Mouse (Mus musculus) left cerebral cortex, postnatal 4 days (tissue): ENCODE data around the gene Sec22c. TPM values are rescaled to one million over a fixed set of nuclear protein-coding genes. Genes with fewer than 3 reads are reported as not detected.

Source experiments
- DNase-seq: peaks from one replicate; pipeline ENCODE4 v3.0.0-alpha.2; 2022
- intact Hi-C: fragments of 180-260 bp; cut with DNase I; formaldehyde crosslinking; loops from one replicate; pipeline ENCODE4 v1.15.1; 2025
- total RNA-seq, 2 experiments: library from RNA; stranded (reverse); gene quantifications; 2 replicates each; pipeline ENCODE4 v1.2.3; 2021

Sec22c gene
- total RNA-seq, 2 experiments from 2014 or later, result 38.7 to 40.7 TPM

DNA sequence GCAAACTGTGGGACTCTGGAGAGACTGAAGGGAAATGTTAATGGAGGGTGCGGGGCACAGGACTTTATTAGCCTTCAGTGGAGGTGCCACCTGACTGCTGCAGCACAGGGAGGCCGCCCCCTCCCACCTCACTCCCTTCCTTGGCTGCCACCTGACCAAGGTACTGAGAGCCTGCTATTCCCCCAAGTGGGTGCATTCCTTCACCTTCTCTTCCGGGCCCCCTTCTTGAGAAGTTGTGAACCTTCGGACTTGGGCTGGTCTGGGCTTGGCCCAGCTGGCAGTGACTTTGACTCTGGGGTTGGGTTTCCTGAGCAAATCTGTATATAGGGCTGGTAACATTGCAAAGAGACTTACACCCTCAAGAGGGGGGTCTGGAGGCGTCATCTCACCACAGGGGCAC lies 49.0 kb downstream of the Sec22c start:
- DNase-seq, result no peak
- intact Hi-C loops, result no loop called here

- no peak for DNase-seq
- intact Hi-C loops, result no loop called here
Observed at GRCm38 (mm10) chr9:121653668-121654067, 51.6 kb downstream of the Sec22c start.

DNA sequence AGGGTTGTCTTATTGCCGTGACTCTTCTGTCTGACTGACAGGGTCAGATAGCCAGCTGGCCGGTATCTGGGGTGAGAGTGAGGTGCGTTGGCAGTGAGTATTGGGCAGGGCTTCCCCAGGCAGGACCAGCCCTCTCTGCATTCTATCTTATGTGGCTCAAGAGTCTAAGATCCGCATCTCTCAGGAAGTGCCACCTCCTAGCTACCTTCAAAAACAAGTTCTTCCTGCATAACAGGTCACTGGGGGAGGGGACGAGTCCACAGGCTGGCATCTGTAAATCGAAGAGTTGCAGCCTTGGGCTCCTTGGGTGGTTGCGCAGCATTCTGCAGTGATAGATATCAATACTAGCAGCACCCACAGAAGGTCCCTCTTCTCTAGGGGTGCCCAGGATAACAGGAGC lies 58.3 kb downstream of the Sec22c start:
- no peak for DNase-seq
- intact Hi-C loops, result no loop called here

GRCm38 (mm10) chr9:121644855-121645254 lies 60.4 kb downstream of the Sec22c start:
- intact Hi-C loops, result no loop called here
- no peak for DNase-seq

- DNase-seq, result peak; percentile 85
- intact Hi-C loops, result no loop called here
Observed at GRCm38 (mm10) chr9:121642401-121643181, 62.7 kb downstream of the Sec22c start, which contains the start of gene Vipr1. Vipr1 (plus strand) TSS chr9:121642716.

DNA sequence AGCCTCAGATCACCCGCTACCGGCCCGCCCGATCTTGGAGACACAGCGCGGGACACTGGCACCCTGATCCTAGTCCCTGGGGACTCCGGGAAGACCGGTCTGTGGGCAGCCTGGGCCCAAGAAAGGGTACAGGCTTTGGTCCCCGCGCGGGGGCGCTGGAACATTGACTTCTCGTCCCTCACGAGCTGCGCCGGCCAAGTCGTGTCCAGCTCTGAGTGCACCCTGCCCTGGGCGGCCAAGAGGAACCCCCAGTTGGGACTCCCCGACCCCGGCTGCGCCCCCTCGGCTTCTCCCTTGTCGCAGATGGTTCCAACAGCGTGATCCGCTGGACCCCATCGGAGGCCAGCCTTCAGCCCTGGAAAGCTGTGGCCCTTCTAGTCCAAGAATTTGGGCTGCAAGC lies 63.3 kb downstream of the Sec22c start, which contains the start of gene Lyzl4:
Gene Lyzl4, minus strand, starts transcription at position 96 of the 400 bp plus-strand sequence.
- DNase-seq, result peak; percentile 93
- intact Hi-C loops, result no loop called here

- DNase-seq, result peak; percentile 21
- intact Hi-C loops, result no loop called here
Observed at GRCm38 (mm10) chr9:121641235-121641915, 63.9 kb downstream of the Sec22c start.

DNA sequence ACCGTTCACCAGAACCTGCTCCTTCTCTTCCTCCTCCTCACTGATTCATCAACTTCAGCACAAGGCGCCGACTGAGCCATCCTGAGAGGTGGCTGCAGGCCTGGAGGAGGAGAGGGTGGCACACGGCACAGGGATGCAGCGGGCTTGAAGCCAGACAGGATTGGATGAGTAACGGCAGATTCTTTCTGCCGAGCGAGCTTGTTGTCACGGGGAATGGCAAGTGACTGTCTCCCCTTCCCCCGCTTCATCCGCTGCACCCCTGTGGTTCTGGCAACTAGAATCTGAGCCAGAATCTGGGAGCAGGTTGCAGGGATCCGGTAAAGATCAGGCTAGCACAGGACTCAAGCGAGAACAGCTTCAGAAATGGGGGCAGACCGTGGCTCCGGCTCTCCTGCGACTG lies 65.5 kb downstream of the Sec22c start:
- DNase-seq, result peak; percentile 56
- intact Hi-C loops, result no loop called here

DNA sequence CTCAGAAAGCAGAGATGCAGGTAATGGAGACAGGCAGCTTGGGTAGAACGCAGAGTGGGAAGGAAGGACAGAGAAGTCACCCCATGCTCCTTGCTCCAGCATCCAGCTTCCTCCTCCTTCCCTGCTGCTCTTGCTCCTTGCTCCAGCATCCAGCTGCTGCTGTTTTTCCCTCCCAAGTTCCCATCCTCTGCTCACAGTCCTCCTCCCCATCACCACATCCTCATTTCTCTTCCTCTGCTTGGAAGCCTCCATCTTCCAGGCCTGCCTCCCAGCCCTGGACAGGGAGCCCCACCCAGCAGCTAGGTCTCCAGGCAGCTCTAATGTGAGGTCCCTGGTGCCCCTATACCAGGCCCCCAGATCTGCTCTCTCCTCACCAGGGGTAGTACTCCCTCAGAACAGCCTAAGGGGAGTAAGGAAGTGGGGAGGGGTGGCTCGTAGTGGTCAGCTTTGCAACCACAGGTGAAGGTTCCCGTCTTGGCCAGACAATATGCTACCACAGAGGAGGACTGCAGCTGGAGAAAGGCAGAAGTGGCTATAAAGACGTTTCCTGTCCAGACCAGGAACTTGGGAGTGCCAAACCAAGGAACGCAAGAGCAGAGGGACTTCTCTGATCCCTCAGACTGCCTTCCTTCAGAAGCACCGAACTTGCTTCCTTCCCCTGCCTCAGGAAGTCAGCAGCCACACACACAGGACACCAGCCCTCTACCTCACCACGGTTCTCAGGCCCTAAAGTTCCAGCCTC lies 69.3 kb downstream of the Sec22c start:
- no peak for DNase-seq
- intact Hi-C loops, result no loop called here

DNA sequence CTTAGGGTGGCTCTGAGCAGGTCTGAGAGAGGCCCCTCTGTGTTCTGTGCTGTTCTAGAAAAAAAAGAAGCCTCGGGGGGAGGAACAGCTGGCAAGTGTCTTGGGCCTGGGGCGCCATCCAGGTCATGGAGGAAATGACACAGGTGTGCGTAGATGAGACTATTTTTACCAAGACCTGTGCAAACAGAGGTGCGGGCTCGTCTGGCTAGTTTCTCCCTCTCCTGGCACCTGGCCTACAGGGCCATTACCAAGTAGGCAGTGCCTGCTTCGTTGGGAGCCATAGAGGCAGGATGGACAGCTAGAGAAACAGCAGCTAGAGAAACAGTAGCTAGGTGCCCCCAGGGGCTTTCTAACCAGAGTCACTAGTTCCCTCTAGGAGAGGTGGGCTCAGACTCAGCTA lies 72.0 kb downstream of the Sec22c start:
- no peak for DNase-seq
- intact Hi-C loops, result no loop called here

DNA sequence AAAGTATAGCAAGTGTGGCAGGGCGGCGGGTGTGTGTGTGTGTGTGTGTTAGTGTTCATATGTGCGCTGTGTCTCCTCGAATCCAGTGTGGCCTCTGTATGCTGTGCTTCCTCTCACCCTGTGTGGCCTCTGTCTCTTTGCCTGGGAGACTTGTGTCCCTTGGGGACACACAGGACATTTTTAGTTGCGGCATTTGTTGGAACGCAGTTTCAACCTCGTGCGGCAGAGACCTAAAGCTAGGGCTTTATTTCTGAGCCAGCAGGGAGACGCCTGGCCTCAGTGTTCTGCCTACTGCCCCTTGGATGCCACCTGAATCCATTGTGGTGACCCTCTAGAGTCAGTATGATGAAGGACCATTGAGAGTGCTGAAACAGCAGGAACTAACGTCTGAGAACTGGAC lies 72.4 kb downstream of the Sec22c start:
- intact Hi-C loops, result no loop called here
- DNase-seq, result no peak

- intact Hi-C loops, result no loop called here
- DNase-seq, result no peak
Observed at GRCm38 (mm10) chr9:121631946-121632345, 73.3 kb downstream of the Sec22c start.

GRCm38 (mm10) chr9:121630627-121631026 lies 74.7 kb downstream of the Sec22c start:
- DNase-seq, result no peak

More at GRCm38 (mm10) chr9:121630627-121631026, 74.7 kb downstream of the Sec22c start:
- intact Hi-C loops, result no loop called here

Other genes starting within 250 kb of the Sec22c start
- 100 to 1,000 TPM; 175 to 187 TPM for gene Cck, start 209.8 kb downstream of the Sec22c start, total RNA-seq
- gene Lyzl4, start 63.4 kb downstream of the Sec22c start, total RNA-seq, result under 1 TPM; 0.42 to 0.98 TPM
- 1 to 10 TPM; 3.1 to 5.5 TPM for gene Vipr1, start 62.8 kb downstream of the Sec22c start, total RNA-seq
- gene Ss18l2, start 4.8 kb upstream of the Sec22c start, total RNA-seq, result 10 to 100 TPM; 60.1 to 60.6 TPM
- 100 to 1,000 TPM; 145 to 152 TPM for gene Nktr, start 13.7 kb upstream of the Sec22c start, total RNA-seq
- 10 to 100 TPM; 87.2 to 91.9 TPM for gene Zfp651, start 53.8 kb upstream of the Sec22c start, total RNA-seq
- gene Klhl40, start 72.1 kb upstream of the Sec22c start, total RNA-seq, result 1 to 10 TPM; 1.3 TPM
- gene Hhatl, start 87.0 kb upstream of the Sec22c start, total RNA-seq, result under 1 TPM in 1 of 2 experiments, not detected in 1; 0.93 TPM
- gene Ccdc13, start 134.0 kb upstream of the Sec22c start, total RNA-seq, result 1 to 10 TPM; 3.9 to 4.3 TPM
- 10 to 100 TPM; 55.9 to 58.7 TPM for gene Higd1a, start 152.9 kb upstream of the Sec22c start, total RNA-seq
- gene Ackr2, start 192.9 kb upstream of the Sec22c start, total RNA-seq, result 1 to 10 TPM; 1.7 to 4.3 TPM
- not detected for gene Cyp8b1, start 210.8 kb upstream of the Sec22c start, total RNA-seq
- 1 to 10 TPM; 3.1 to 3.5 TPM for gene Fam198a, start 245.5 kb upstream of the Sec22c start, total RNA-seq